Mouse (Mus musculus) urinary bladder, postnatal 25 days (tissue): ENCODE results near the gene 4930556J24Rik.
"Not testable (repeated sequence)": the region's sequence is repeated elsewhere in the genome, so short reads cannot be mapped to it uniquely, and the experiment has no call there.

Experiments
- DNase-seq: peaks from one replicate; pipeline ENCODE4 v3.0.0; 2022; ENCODE audit warnings: low spot score

Gene 4930556J24Rik

DNA sequence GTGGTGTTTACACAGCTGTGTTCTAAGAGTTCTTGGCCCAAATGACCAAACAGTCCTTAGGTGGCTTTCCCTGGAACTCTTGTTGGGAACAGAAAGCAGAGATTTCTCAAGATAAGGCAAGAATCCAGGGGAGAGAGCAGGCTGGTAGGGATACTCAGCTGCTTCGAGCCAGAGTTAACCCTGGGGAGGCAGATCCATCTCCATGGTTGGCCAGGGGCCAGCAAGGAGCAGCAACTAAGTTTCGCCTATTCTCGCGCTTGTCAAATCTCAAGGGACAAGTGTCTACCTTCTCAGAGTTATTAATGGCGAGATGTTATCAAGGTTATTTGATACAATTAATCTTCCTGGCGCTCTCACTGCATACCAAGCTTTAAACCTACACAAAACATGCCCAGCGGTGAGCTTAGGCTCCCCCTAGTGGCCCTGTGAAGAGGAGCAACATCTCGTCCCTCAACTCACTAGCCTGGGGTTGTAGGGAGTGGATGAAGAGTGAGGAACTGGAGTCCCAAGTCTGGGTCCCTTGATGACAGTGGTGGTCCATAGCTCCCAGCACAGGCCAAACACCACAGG, 55.2 kb downstream of the 4930556J24Rik start:
- DNase-seq, result peak; percentile 51

DNA sequence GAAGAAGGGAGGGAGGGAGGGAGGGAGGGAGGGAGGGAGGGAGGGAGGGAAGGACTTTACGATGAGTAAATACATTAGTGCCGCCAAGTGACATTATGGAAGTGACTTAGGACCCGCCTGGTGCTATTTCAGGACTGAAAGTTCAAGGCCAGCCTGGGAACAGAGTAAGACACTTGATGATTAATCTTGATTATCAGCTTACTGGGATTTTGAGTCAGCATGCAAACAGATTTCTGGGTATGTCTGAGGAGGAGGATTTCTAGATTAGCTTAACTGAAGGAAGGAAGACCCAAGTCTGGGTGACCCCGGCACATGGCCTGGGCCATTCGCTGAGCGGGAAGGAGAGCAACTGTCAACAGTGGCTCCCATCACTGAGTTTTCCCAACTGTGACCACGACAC, 56.1 kb downstream of the 4930556J24Rik start:
- no peak for DNase-seq

DNA sequence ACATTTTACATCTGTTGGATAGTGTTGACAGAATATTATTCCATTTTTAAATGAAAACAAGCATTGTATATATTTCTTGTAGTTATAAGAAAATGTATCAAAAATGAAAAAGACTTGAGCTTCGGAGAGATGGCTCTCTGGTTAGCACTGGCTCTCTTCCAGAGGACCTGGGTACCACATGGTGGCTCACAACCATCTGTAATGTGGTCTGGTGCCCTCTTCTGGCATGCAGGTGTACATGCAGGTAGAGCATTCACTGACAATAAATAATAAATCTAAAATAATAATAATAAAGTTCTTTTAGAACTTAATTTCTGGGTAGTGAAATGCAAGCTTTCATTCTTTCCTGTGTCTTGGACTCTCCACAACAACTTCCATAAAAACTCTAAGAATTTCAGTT, 57.8 kb downstream of the 4930556J24Rik start:
- DNase-seq, result no peak

DNA sequence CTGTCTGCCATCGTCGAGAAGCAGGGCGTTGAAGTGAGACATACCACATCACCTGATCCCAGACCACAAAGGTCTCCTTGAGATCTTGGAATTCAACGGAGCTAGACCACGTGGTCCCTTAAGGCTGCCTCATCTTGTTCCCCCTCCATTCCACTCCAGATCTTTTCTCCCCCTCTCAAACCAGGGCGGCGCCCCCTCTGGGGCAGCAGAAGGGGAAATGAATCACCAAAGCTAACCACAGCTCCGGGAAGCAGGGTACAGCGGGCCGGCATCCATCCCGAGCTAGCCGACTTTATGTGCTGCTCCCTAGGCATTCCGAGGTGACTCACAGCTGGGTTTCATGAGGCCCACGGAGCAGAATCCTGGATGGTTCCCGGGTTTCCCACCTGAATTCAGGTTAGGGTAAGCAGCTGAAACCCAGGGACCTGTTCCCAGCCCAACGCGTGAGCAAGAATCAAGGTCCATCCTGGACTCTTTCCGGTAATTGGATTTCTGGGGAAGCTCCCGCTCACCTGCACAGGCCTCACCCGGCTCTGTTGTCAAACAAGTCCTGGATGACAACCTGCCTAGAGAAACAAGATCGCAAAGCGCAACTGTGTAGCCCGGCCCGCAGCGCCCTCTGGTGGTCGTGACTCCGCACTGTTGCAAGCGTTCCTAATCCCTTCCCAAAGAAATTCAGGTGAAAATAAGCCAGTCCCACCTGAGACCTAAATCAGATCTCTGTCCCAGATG, 62.3 kb downstream of the 4930556J24Rik start, which contains the start of gene Slc35e4:
Gene Slc35e4 (minus strand): TSS at position 556 of the 732 bp plus-strand sequence.
- DNase-seq, result peak; percentile 87

DNA sequence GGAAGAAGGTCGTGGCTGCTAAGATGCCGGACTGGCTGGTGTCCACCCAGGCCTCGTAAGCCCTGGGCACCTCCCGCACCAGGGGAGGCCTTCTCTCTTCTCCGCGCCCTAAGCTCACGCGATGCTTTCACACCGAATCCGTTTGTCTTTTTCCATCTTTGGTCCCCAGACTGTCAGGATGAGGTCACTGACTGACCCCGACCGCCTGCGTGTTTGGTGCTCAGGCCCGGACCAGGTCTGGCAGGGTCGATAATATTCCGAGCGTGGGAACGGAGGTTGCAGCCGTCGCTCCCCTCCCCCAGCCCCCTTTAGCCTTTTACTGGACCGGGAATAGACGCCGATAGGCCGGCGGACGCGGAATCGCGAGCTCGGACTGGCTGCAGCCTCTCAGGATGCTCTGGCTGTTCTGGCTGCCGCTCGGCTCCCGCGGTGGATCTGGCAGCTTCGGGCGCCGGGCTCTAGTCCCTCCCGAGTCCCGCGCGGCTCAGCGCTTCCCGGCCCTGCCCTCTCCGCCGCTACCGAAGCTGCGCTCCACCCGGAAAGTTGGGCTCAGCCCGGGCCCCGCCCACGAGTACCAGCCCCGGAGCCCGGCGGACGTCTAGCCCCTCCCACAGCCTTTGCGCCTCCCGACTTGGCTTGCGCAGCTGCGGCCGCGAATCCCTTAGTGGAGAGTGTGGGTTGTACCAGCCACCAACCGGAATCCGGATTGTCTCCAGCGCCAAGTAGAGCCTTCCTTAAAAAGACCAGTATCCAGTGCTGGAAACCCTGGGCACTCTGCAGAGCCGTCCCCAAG, 63.1 kb downstream of the 4930556J24Rik start:
- DNase-seq, result peak; percentile 89

DNA sequence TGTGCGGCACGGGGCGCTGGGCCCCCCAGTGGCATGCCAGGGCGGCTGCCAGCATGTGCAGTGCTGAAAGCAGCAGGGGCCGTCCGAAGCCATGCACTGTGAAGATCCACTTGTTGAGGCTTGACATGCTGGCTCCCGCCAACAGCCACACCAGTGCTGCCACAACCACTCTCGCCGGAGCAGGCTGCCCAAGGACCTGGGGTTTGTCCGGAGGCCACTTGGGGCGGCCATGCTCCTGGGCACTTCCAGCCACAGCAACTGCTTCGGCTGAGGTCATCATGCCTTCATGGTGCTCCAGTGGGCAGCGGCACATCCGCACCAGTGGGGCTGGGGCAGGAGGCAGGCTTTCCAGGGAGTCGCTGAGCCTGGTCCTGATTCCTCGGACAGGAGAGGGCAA, 63.7 kb downstream of the 4930556J24Rik start:
- no peak for DNase-seq

DNA sequence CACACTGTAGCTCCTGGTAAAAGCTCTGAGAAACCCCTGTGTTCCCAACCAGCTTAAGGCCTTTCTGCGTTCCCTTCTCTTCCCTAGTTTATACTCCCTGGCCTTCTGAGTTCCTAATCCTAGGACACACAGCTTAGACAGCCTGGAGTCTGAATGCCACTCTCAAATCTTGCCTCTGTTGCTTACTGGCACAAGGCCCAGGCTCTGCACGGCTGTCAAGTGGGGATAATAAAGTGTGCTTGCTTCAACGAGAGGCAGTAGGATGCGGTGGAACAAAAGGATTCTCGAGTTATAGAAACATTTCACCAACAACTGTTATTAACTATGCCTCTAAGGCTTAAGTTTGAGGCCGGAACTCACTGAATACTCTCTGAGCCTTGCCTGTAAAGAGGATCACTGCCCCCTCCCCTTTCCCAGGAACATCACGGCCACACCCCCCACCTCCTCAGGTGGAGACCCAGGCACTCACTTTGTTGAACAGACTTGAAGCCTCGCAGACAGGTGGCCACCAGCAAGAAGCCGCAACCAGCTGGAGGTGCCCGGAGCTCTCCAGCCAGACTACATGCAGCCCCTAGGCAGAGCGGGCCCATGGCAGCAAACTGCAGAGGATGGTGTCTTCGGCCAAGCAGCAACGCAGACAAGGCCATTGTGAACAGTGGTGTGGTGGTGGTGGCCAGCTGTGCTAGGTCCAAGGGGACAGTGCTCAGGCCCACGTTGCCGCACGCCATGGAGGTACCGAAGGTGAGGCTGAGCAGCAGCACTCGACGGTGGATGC, 64.3 kb downstream of the 4930556J24Rik start:
- DNase-seq, result no peak

DNA sequence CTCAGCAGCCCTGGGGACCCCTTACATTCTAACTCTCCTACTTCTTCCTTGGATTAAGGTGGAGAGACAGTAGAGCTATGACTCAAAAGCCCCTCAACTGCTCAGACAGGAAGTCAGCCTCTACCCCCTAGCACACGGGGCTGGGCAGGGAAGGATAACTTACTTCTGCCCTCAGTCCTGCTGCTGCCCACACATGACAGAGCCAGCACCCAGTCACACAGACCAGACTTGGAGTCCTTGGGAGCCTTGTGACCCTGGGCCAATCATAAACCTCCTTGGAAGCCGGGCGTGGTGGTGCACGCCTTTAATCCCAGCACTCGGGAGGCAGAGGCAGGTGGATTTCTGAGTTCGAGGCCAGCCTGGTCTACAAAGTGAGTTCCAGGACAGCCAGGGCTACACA, 65.1 kb downstream of the 4930556J24Rik start:
- not testable (repeated sequence) for DNase-seq

DNA sequence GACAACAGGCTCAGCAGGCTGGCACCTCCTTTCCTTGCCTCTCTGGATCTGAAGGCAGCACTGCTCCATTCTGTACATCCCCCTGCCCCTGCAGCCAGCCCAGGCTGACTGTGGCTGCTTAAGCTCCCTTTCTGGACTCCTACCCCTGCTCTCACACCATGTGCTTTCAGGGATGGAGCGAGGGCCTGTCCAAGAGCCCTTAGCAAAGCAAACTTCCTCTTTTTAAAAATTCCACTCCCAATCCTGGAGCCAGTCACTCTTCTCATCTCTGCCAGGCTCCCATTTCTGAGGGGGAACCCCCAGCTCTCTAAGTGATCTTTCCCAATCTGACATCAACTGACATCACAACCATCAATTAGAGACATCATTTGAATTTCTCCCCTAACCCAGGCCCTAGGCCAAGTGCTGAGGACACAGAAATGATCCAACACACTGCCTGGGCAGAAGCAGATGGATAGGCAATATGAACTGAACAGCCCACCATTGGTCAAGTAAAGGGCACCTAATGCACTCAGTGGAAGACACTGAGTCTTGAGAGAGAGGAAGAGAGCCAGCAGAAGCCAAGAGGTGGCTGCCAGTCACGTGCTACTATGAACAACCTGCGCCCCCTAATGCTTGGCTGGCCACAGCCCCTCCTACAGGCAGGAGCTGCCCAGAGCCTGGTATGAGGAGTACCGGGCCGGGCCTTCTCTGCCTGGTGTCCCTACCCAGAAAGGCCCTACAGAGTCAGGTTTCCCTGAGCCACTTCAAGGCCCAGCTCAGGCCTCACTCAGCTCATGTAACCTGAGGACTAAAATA, 65.9 kb downstream of the 4930556J24Rik start:
- no peak for DNase-seq

DNA sequence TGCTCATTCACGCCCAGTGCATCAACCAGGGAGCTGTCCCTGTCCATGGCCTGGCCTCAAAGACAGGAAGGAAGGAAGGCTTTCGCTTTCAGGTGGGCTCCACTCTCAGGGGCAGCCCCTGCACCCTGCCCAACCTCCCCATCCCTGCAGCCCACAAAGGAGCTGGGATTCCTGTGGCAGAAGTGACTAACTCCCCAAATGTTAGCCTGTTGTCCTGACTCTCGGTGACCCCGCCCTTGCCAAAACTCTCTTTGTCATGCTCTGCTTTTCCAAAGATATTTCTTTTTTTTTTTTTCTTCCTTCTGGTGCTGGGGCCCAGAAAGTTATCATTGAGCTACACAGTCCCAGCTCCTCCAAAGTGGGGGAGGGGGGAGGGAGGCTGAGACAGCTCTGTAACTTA, 67.3 kb downstream of the 4930556J24Rik start:
- DNase-seq, result no peak

DNA sequence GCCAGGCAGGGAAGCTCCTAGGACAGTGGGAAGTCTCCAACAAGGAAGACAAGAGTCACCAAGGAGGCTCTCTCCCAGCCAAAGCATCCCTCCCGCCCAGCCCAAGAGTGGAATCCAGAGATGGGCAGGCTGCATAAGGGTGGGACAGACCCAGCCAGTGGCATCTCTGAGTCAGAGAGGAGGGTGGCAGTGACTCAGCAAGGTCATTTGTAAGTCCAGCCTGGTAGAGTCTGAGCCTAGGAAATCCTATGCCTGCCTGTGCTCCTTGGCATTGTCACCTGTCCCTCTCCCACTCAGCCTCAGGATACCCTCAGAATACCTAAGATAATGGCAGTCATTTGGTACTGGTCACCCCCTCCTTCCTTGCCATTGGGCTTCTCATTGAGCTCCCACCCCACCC, 71.1 kb downstream of the 4930556J24Rik start:
- DNase-seq, result no peak

DNA sequence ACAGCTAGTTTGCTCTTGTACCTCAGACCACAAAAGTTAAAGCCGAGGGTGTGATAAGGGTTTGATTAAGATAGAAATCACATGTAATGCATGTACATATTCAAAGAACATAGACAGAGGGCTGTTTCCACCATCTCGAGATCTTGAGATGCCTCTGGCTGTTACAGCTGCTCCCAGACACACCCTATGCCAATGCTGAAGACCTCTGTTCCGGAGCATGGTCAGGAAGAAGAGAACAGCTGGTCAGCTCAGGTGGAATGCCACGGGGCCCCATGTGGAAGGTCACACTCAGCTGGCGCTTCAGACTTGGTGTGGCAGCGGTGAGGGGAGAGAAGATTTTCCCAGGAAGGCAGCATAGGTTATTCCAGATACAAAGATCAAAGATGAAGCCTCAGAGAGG, 71.9 kb downstream of the 4930556J24Rik start:
- DNase-seq, result no peak

DNA sequence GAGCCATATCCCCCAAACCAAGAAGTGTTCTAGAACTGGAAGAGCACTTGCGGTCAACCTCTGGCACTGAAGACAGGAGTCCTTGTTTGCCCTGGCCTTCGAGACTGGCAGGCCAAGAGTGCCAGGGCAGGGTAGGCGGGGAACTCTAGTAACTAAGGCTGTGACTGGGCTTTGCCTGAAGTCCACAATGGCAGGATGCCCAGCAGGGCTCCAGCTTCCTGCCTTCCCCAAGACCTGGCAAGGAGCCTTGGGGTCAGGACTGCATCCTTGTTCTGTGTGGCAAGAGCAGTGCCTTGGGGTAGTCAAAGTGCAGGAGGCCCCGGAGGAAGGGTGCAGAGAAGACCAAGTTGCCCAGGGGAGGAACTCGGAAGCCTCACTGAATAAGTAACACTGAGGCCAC, 73.5 kb downstream of the 4930556J24Rik start:
- no peak for DNase-seq

DNA sequence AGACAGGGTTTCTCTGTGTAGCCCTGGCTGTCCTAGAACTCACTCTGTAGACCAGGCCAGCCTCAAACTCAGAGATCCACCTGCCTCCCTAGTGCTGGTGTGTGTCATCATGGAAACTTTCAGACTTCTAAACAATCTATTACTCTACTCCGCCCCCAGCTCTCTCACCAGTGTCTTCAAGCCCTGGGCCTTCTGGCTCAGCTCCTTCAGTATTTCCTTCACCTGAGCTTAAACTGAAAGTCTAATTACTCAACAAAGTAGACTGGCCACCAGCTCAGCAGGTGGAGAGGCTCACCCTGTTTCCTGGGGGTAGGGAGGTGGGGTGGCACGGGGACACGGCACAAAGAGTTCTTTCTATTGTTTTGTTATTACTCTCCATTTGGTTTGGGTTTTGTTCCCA, 74.1 kb downstream of the 4930556J24Rik start:
- DNase-seq, result no peak

DNA sequence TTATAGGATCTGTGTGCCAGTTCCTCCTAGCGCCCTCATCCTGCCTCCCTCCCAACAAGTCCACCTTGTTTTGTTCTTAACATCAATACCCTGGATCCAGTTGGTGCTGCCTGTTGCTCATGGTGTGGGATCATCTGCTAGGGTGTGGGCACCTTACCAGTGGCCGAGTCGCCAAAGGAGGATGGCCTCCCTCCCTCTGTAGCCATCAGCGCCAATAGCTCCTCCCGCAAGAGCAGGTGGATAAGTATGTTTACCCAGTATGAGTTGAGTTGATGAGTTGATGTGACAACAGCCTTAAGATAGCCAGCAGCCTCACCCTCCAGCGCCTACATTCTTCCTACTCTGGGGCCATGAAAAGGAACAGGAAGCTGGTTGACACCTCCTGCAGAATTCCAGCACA, 76.3 kb downstream of the 4930556J24Rik start:
- no peak for DNase-seq

DNA sequence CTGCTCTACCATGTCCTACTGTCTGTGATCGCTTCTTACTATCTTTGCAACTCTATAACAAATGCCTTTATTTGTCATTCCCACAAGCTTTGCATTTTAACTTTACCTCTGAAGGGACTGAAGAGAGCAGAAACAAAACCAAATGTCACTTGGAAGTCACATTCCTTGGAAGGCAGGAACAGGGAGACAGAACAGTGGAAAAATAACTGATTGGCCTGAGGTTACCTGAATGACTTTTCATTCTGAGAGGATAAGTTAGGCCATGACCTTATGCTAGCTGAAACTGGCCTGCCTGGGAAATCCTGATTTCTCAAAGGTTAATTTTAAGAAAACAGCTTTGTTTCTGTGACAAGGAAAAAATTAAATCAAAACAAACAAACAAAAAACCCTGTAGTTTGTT, 80.6 kb downstream of the 4930556J24Rik start:
- DNase-seq, result no peak

DNA sequence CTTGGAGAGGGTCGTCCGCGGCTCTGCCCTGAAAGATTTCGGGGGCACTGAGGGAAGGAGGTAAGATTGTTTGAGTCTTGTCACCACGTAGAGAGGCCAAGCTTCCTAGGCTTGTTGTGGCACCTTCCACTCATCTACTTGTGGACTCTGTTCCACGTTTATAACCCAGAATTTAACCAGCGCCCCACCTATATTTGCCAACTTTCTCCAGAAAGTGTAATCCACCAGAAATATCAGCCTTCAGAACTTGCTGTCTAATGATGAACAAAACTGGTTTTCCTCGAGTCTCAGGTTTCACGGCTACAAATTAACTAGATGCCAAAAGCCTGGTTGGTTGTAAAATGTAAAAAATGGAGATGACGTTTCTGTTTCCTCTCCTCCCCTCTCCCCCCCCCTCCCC, 81.1 kb downstream of the 4930556J24Rik start:
- no peak for DNase-seq

DNA sequence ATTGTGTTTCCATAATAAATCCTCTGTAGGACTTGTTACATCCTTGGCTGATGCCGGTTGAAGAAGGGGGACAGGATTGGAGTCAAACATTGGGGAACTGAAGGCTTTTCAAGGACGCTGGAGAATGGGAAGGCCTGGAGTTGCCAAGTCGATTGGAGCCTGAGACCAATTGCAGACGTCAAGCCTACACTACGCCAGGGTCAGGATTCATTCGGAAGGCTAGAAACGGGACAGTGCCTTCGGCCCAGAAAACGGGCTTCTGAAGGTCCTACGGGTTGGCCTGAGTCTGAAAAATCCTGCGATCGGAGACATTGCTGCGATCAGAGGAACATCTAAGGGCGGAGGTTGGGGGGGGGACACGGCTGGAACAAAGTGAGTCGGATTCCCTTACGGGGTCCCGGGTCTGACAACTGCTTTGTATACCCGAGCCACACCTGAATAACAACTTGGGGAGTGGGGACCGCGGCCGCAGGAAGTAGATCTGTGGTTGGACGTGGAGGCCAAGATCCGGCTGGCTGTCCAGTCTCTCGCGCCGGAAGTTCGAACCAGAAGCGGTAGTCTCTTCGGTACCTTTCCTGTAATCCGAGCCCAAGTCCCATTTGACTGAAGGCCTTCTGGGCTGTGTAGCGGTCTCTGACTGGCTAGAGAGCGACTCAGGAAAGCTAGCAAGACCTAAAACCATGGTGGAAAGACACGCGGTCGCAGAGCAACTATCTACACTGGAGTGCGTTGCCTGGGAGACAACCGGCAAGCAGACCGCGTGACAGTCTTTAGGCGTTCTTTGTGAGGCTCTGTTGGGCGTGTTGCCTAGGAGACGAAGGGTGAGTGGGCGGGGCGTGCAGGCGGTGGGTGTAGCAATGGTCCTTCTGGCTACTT, 81.9 kb downstream of the 4930556J24Rik start, which contains the start of the genes 4921536K21Rik and Dusp18:
Gene 4921536K21Rik (minus strand): TSS at position 693 of the 876 bp plus-strand sequence.
Gene Dusp18 (plus strand): TSS at position 835 of the 876 bp plus-strand sequence.
- peak; percentile 86 for DNase-seq

DNA sequence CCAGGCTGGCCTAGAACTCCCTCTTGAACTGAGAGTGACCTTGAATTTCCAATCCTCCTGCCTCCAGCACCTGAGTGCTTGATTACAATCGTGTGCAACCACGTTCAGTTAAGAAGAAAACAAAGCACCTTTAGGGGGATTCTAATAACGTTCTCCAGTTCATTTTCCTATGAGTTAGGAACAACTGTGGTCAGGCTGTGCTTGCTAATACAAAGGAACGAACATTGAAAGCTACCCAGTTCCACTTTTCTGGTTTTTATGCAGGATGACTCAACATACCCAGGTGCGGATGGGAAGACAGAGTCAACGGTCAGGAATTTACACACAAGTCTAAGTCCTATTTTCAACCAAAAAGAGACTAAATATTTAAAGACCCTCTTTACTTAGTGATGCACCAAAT, 82.6 kb downstream of the 4930556J24Rik start:
- no peak for DNase-seq
